Mouse (Mus musculus): ENCODE measurements around the gene Ttpal. TPM values are rescaled to one million over a fixed set of nuclear protein-coding genes. Genes with fewer than 3 reads are reported as not detected.
"Not testable (repeated sequence)": the region's sequence is repeated elsewhere in the genome, so short reads cannot be mapped to it uniquely, and the experiment has no call there.

Ttpal gene
- polyA plus RNA-seq, 1 experiment from 2014 or later = 18.6 TPM

DNA sequence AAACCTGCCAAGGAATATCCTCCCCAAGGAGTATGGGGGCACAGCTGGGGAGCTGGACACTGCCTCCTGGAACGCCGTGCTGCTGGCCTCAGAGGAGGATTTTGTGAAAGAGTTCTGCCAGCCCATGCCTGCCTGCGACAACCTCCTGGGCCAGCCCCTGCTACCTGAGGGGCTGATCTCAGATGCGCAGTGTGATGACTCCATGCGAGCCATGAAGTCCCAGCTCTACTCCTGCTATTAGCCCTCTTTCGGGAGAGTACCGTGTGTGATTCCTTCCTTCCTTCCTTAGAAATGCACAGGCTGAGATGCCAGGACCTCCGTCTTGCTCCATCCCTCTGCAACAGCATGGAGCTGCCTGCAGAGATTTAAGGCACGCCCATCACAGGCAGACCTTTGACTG is 13.3 kb downstream of the Ttpal start:
- ATAC-seq (replicated peaks; ENCODE audit: extremely low read depth, insufficient read depth, low FRiP score) = no peak
- Histone ChIP-seq H3K9ac (ENCODE audit: low read length) (no peak overlapping the region), H3K4me1 (ENCODE audit: control insufficient read depth, insufficient read depth, low read length) (no peaks in the 10 kb centered on the region), H3K9me3 (replicated peaks; ENCODE audit: control insufficient read depth, low read length) (0 out of 2 replicates have a peak, but pooled peaks cover 4% of the 10 kb centered on the region), H3K27me3 (ENCODE audit: control insufficient read depth, insufficient read depth, low read length) (no peaks in the 10 kb centered on the region), H3K4me2 (ENCODE audit: low read depth, low read length) (no peak overlapping the region), H3K4me3 (ENCODE audit: low read length) (no peak overlapping the region), H3K36me3 (ENCODE audit: control insufficient read depth, insufficient read depth) (peaks cover 51% of the 10 kb centered on the region), H3K27ac (ENCODE audit: low read length) (no peak overlapping the region)
- WGBS = 92% methylated on average over 9 of the region's 9 CpGs

GRCm38 (mm10) chr2:163615906-163616651 is 14.0 kb downstream of the Ttpal start:
- H3K4me2 ChIP-seq (ENCODE audit: low read depth, low read length) = no peak overlapping the region
- H3K4me1 ChIP-seq (ENCODE audit: control insufficient read depth, insufficient read depth, low read length) = no peaks in the 10 kb centered on the region
- 86% methylated on average over 4 of the region's 4 CpGs for WGBS
- 0 out of 2 replicates have a peak, but pooled peaks cover 4% of the 10 kb centered on the region for H3K9me3 ChIP-seq (replicated peaks; ENCODE audit: control insufficient read depth, low read length)
- H3K36me3 ChIP-seq (ENCODE audit: control insufficient read depth, insufficient read depth) = peaks cover 53% of the 10 kb centered on the region
- H3K27me3 ChIP-seq (ENCODE audit: control insufficient read depth, insufficient read depth, low read length) = no peaks in the 10 kb centered on the region
- H3K4me3 ChIP-seq (ENCODE audit: low read length) = no peak overlapping the region
- ATAC-seq (replicated peaks; ENCODE audit: extremely low read depth, insufficient read depth, low FRiP score) = no peak
- H3K9ac ChIP-seq (ENCODE audit: low read length) = no peak overlapping the region
- no peak overlapping the region for H3K27ac ChIP-seq (ENCODE audit: low read length)

DNA sequence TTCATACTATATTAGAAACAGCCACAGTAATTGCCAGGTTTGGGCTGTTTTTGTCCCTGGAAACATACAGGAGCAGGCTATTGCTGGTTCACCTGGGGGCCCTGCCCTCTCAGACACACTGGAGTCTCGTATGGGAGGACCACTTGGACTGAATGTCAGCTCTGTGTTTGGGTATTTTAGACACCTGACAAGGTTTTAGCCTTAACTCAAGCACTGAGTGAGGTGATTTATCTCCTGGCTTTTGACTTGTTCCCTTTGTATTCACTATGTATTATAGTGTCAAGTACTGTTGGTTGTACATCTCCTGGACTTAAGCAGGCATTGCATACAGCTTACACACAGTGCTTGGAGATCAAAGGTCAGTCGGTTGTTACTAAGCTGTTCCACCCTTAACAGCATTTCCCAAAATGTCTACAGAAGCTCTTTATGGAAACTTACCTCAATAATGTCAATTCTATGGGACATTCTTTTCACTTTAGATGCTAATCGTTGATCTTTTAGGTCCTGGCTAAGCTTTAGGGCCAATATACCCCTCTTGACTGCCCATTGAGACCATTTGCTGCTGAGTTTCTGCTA is 14.6 kb downstream of the Ttpal start:
- H3K9ac ChIP-seq (ENCODE audit: low read length) = no peak overlapping the region
- 77% methylated on average over 3 of the region's 3 CpGs for WGBS
- no peaks in the 10 kb centered on the region for H3K4me1 ChIP-seq (ENCODE audit: control insufficient read depth, insufficient read depth, low read length)
- H3K27me3 ChIP-seq (ENCODE audit: control insufficient read depth, insufficient read depth, low read length) = no peaks in the 10 kb centered on the region
- H3K4me3 ChIP-seq (ENCODE audit: low read length) = no peak overlapping the region
- peaks cover 55% of the 10 kb centered on the region for H3K36me3 ChIP-seq (ENCODE audit: control insufficient read depth, insufficient read depth)
- H3K4me2 ChIP-seq (ENCODE audit: low read depth, low read length) = no peak overlapping the region
- 0 out of 2 replicates have a peak, but pooled peaks cover 4% of the 10 kb centered on the region for H3K9me3 ChIP-seq (replicated peaks; ENCODE audit: control insufficient read depth, low read length)
- H3K27ac ChIP-seq (ENCODE audit: low read length) = no peak overlapping the region
- no peak for ATAC-seq (replicated peaks; ENCODE audit: extremely low read depth, insufficient read depth, low FRiP score)

- H3K27ac ChIP-seq (ENCODE audit: low read length) = no peak overlapping the region
- H3K4me1 ChIP-seq (ENCODE audit: control insufficient read depth, insufficient read depth, low read length) = no peaks in the 10 kb centered on the region
- ATAC-seq (replicated peaks; ENCODE audit: extremely low read depth, insufficient read depth, low FRiP score) = no peak
- H3K4me2 ChIP-seq (ENCODE audit: low read depth, low read length) = no peak overlapping the region
- peaks cover 58% of the 10 kb centered on the region for H3K36me3 ChIP-seq (ENCODE audit: control insufficient read depth, insufficient read depth)
- H3K4me3 ChIP-seq (ENCODE audit: low read length) = no peak overlapping the region
- H3K9me3 ChIP-seq (replicated peaks; ENCODE audit: control insufficient read depth, low read length) = 0 out of 2 replicates have a peak, but pooled peaks cover 4% of the 10 kb centered on the region
- H3K9ac ChIP-seq (ENCODE audit: low read length) = no peak overlapping the region
- H3K27me3 ChIP-seq (ENCODE audit: control insufficient read depth, insufficient read depth, low read length) = no peaks in the 10 kb centered on the region
- 77% methylated on average over 3 of the region's 3 CpGs for WGBS
Measured at GRCm38 (mm10) chr2:163617232-163617863, 15.2 kb downstream of the Ttpal start.

GRCm38 (mm10) chr2:163617874-163618273 is 15.8 kb downstream of the Ttpal start:
- Histone ChIP-seq H3K4me3 (ENCODE audit: low read length) (no peak overlapping the region), H3K27ac (ENCODE audit: low read length) (no peak overlapping the region), H3K9ac (ENCODE audit: low read length) (no peak overlapping the region), H3K4me2 (ENCODE audit: low read depth, low read length) (no peak overlapping the region), H3K9me3 (replicated peaks; ENCODE audit: control insufficient read depth, low read length) (0 out of 2 replicates have a peak, but pooled peaks cover 4% of the 10 kb centered on the region), H3K4me1 (ENCODE audit: control insufficient read depth, insufficient read depth, low read length) (no peaks in the 10 kb centered on the region), H3K36me3 (ENCODE audit: control insufficient read depth, insufficient read depth) (peaks cover 53% of the 10 kb centered on the region), H3K27me3 (ENCODE audit: control insufficient read depth, insufficient read depth, low read length) (no peaks in the 10 kb centered on the region)
- WGBS = 85% methylated on average over 4 of the region's 4 CpGs
- ATAC-seq (replicated peaks; ENCODE audit: extremely low read depth, insufficient read depth, low FRiP score) = no peak

DNA sequence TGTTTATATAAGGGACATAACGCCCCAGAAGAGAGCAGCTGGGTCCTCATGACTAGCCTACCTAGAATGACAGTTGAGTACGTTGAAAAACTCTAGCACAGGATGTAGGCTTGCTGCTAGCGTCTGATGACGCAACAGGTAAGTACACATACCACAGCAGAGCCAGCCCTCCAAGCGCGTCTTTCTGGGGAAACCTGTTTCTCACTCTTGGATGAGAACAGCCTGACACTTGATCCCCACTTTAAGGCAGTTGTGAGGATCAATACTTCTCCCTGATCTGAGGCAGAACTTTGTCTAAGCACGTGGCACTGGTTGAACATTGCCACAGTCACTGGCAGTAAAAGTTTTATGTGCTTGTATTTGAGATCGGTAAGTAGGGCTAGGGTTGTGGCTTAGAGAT is 18.3 kb downstream of the Ttpal start:
- peaks cover 51% of the 10 kb centered on the region for H3K36me3 ChIP-seq (ENCODE audit: control insufficient read depth, insufficient read depth)
- no peak overlapping the region for H3K4me2 ChIP-seq (ENCODE audit: low read depth, low read length)
- WGBS = 87% methylated on average over 8 of the region's 8 CpGs
- no peak overlapping the region for H3K9ac ChIP-seq (ENCODE audit: low read length)
- no peak overlapping the region for H3K4me3 ChIP-seq (ENCODE audit: low read length)
- no peak for ATAC-seq (replicated peaks; ENCODE audit: extremely low read depth, insufficient read depth, low FRiP score)
- H3K4me1 ChIP-seq (ENCODE audit: control insufficient read depth, insufficient read depth, low read length) = no peaks in the 10 kb centered on the region
- H3K27me3 ChIP-seq (ENCODE audit: control insufficient read depth, insufficient read depth, low read length) = no peaks in the 10 kb centered on the region
- H3K9me3 ChIP-seq (replicated peaks; ENCODE audit: control insufficient read depth, low read length) = no peaks in the 10 kb centered on the region
- no peak overlapping the region for H3K27ac ChIP-seq (ENCODE audit: low read length)

DNA sequence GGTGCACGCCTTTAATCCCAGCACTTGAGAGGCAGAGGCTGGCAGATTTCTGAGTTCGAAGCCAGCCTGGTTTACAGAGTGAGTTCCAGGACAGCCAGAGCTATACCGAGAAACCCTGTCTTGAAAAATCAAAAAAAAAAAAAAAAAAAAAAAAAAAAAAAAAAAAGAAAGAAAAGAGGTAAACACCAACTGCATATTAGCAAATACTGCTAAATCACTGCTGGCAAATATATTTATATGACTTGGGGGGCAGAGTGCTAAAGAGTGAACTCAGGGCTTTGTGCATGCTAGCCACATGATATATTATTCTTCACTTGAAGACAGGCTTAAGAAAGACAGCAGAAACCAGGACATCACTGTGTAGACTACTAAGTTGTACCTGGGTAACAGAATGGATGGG is 19.3 kb downstream of the Ttpal start:
- 89% methylated on average over 3 of the region's 3 CpGs for WGBS
- not testable (repeated sequence) for H3K27ac ChIP-seq (ENCODE audit: low read length); H3K4me3 ChIP-seq (ENCODE audit: low read length); H3K9me3 ChIP-seq (replicated peaks; ENCODE audit: control insufficient read depth, low read length); H3K9ac ChIP-seq (ENCODE audit: low read length); H3K4me1 ChIP-seq (ENCODE audit: control insufficient read depth, insufficient read depth, low read length); H3K27me3 ChIP-seq (ENCODE audit: control insufficient read depth, insufficient read depth, low read length); ATAC-seq (replicated peaks; ENCODE audit: extremely low read depth, insufficient read depth, low FRiP score); H3K4me2 ChIP-seq (ENCODE audit: low read depth, low read length)
- H3K36me3 ChIP-seq (ENCODE audit: control insufficient read depth, insufficient read depth) = peaks cover 51% of the 10 kb centered on the region

DNA sequence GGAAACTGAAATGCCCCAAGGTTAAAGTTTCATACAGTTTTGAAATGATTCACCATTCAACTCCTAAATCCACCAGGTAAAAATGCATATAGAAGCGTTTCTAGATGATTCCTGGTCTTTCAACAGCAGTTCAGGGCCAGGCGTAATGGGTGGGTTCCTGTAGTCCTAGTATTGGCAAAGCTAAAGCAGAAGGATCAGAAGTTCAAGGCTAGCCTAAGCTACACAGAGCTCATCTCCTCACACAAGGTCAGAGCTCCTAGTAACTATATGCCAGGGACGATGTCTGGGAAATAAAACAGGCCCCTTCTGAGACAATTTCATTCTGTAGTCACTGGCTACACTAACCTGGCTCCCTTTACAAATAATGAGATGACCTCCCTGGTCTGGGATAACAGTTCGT is 29.1 kb downstream of the Ttpal start:
- WGBS = 94% methylated on average over 4 of the region's 4 CpGs

DNA sequence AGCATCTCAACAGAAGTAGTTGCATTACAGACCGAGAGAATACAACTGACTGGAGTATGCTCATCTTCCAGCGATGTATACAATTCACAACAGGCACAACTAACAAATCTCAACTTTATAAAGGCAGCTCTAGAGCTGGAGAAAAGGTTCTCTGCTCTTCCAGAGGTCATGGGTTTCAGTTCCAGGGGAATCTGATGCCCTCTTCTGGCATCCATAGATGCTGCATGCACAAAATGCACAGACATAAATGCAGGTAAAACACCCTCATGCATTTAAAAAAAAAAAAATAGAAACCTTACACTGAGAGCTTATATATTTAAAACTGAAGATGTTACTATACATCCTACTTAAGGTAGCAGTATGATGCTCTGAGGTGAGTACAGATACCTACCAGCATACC is 29.6 kb downstream of the Ttpal start:
- Histone ChIP-seq H3K27ac (ENCODE audit: low read length) (no peak overlapping the region), H3K36me3 (ENCODE audit: control insufficient read depth, insufficient read depth) (peaks cover 67% of the 10 kb centered on the region), H3K9me3 (replicated peaks; ENCODE audit: control insufficient read depth, low read length) (no peaks in the 10 kb centered on the region), H3K9ac (ENCODE audit: low read length) (no peak overlapping the region), H3K4me2 (ENCODE audit: low read depth, low read length) (no peak overlapping the region), H3K4me1 (ENCODE audit: control insufficient read depth, insufficient read depth, low read length) (no peaks in the 10 kb centered on the region), H3K4me3 (ENCODE audit: low read length) (no peak overlapping the region), H3K27me3 (ENCODE audit: control insufficient read depth, insufficient read depth, low read length) (no peaks in the 10 kb centered on the region)
- no peak for ATAC-seq (replicated peaks; ENCODE audit: extremely low read depth, insufficient read depth, low FRiP score)
- WGBS = 93% methylated on average over 2 of the region's 2 CpGs

More for the DNA sequence above, 29.1 kb downstream of the Ttpal start:
- no peaks in the 10 kb centered on the region for H3K4me1 ChIP-seq (ENCODE audit: control insufficient read depth, insufficient read depth, low read length)
- H3K4me2 ChIP-seq (ENCODE audit: low read depth, low read length) = no peak overlapping the region
- no peak overlapping the region for H3K27ac ChIP-seq (ENCODE audit: low read length)
- no peaks in the 10 kb centered on the region for H3K9me3 ChIP-seq (replicated peaks; ENCODE audit: control insufficient read depth, low read length)
- no peak overlapping the region for H3K9ac ChIP-seq (ENCODE audit: low read length)
- no peaks in the 10 kb centered on the region for H3K27me3 ChIP-seq (ENCODE audit: control insufficient read depth, insufficient read depth, low read length)
- peaks cover 68% of the 10 kb centered on the region for H3K36me3 ChIP-seq (ENCODE audit: control insufficient read depth, insufficient read depth)
- H3K4me3 ChIP-seq (ENCODE audit: low read length) = no peak overlapping the region
- ATAC-seq (replicated peaks; ENCODE audit: extremely low read depth, insufficient read depth, low FRiP score) = no peak
